Mouse (Mus musculus) T-helper 17 cell (primary cell): ENCODE measurements around the gene Tdpoz2.
"Not testable (repeated sequence)": the region's sequence is repeated elsewhere in the genome, so short reads cannot be mapped to it uniquely, and the experiment has no call there.

Experiments
- in situ Hi-C, 2 experiments: fragments of 300-600 bp; cut with MboI, MseI; formaldehyde crosslinking; loops; 1 replicate in 1 of 2; 2 replicates in 1 of 2; pipeline ENCODE4 v1.15.1; 2025; ENCODE audit warnings: high pct_unique_total_duplicates in 2 of 2

Gene Tdpoz2

DNA sequence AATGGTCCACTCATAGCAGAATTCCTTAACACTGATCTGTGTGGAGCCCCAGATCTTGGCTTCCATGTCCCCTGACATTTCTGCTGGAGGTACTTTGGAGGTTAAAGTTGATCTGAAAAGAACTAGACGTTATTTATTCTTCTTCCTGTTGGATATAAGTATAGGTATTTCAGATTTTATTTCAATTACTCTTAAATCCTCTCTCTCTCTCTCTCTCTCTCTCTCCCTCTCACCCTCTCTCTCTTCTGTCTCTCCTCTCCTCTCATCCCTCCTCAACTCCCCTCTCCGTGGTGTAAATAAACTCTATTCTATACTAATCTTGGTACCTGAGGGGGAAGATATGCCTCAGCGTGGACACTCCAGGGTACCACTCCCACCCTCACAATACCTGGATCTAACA is at the start of gene Tdpoz2:
Gene Tdpoz2, minus strand, starts transcription at position 101 of the 400 bp plus-strand sequence.
- in situ Hi-C loops: no loop called here

DNA sequence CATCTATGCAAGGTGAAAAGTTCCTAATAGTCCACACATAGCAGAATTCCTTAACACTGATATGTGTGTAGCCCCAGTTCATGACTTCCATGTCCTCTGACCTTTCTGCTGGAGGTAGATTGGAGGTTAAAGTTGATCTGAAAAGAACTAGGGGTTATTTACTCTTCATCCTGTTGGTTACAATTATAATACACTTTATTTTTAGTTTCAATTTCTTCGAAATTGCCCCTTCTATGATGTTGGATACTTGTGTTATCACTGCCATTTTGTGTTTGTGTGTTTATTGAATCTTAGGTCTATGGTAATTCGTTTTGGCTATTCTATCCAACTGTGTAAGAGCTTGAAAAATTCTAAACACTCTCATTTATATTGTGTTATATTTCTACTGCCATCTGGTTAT is 40.5 kb upstream of the Tdpoz2 start, which contains the start of gene Gm37596:
Gene Gm37596, minus strand, starts transcription at position 101 of the 400 bp plus-strand sequence.
- in situ Hi-C loops: not testable (repeated sequence)

DNA sequence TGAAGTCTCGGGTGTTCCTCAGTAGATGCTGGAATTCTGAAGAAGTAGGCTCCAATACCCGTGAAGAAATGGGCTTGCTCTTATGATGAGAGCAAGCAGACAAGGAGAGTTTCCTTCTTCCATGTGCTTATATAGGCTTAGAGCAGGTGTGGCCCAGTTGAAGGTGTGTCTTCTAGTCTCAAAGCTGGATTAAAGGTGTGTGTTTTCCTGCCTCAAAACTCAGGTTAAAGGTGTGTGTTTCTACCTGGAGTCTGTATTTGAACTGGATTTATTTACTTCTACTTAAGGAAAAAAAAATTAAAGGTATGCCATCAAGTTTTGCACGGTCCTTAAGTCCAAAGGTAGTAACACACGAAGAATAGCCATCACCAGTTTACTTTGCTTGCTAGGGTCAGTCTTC is 23.7 kb upstream of the Tdpoz2 start, which contains the start of gene Tdpoz1:
Gene Tdpoz1, minus strand, starts transcription at position 101 of the 400 bp plus-strand sequence.
- in situ Hi-C loops: not testable (repeated sequence)

DNA sequence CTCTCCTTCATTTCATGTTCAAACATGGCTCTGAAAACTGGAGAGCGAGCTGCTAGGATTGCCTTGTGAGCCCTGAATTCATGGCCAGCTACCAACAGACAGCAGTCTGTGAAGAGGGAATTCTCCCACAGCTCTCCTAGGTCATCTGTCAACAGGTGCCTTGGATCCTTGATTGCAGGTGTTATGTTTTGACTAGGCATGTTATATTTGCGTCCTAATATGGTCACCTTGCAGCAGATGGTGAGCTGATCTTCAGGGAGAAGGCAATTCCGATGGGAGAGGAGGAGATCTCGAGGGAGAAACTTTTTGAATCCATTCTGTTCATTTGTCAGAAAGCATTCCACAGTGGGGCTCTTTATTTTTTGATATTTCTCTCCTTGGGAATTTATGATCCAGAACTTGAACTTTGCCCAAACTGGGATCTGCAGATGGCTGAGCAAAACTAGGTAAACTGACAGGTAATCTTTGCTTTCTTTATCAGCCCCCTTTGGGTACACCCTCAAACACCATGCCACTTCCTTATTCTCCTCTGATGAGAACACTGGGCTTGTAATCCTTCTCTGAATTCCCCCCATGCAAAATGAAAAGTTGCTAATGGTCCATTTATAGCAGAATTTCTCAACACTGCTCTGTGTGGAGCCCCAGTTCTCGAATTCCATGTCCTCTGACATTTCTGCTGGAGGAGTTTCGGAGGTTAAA is 18.5 kb upstream of the Tdpoz2 start:
- in situ Hi-C loops: loop anchor here in 1 of 2 experiments (5.0 kb wide), 1 partner anchor 376 kb away; no protein-coding TSS in a partner anchor

DNA sequence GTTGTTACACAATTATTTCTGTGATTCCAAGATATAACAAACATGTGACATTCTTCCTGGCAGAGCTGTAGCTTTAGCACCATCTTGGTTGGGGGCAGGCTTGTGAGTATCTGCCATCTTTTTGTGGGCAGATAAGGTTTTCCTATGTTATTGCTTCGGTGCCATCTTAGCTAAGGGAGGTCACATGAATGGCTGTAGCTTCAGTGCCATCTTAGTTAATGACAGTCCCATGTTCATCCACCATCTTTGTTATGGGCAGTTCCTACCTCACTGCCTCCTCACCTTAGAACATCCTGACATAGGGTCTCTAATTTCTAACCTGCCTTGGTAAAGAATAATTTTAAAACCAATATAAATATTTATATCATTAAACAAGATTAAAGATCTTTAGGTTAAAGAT is 1.8 kb upstream of the Tdpoz2 start:
- in situ Hi-C loops: no loop called here

DNA sequence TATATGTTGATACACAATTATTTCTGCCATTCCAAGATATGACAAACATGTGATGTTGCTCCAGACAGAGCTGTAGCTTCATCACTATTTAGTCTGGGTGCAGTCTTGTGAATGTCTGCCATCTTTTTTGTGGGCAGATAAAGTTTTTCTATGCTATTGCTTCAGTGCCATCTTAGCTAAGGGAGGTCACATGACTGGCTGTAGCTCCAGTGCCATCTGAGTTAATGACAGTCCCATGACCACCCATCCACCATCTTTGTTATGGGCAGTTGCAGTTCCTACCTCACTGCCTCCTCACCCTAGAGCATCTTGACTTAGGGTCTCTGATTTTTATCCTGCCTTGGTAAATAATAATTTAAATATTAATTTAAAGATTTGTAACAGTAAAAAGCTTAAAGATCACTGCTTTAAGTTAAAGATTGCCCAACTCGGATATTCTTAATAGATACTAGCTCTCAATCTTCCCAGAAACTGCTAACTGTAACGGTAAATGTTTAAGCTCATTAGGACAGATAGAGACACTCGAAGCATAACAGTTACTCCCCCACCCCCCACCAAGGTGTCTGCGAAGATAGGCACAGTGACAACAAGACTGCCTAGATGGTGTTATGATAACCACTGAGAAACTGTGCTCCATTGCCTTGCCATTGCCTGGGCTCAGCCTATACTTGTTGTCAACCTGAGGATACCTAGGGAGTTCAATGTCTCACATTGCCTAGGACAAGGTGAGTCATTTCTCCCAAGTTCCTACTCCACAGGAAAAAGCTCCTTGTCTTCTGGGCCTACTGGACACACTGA is 21.4 kb downstream of the Tdpoz2 start:
- in situ Hi-C loops: not testable (repeated sequence)

DNA sequence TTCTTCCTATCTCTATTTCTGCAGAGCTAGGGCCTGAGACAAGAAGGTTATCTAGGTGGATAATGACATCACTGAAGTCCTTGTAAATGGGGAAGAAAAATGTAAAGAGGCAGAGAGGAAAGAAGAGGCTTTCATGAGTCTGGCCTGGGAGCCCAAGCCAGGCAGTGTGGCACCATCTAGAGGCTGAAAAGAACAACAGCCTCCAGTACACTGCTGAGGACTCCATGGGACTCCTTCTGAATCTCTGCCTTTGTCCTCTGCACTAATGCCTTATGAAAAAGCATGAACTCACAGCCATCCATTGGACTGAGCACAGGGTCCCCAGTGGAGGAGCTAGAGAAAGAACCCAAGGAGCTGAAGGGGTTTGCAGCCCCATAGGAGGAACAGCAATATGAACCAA is 43.5 kb downstream of the Tdpoz2 start:
- in situ Hi-C loops: loop anchor here (5.0 to 10.0 kb wide), 2 partner anchors 244 to 247 kb away; no protein-coding TSS in a partner anchor

DNA sequence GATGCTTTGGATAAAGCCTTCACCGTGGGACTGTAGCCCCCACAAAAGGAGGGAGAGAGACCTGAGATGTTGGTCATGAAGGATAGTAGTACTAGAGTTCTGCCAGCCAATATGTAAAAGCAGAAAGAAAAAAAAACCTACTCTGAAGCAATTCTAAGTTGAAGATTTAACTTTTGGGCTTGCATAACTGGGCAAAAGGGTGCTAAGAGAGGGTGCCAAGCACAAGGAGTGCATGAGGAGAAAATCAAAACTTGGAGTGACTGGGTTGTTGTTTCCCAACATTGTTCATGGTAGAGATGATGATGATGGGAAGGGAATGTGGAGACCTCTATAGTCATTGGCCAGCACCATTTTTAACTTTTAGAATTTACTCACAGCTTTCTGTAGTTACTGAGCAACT is 50.6 kb downstream of the Tdpoz2 start:
- in situ Hi-C loops: loop anchor here (5.0 to 10.0 kb wide), 4 partner anchors 50 to 237 kb away; no protein-coding TSS in a partner anchor
